Mouse (Mus musculus) testis, adult 2 months (tissue): Measurements from ENCODE around the gene Aunip.

Experiments used
- CTCF ChIP-seq: fragments of 200-500 bp; IDR thresholded peaks from 2 replicates; pipeline ENCODE4 v1.5.1; 2012; ENCODE audit warnings: low read depth, mild to moderate bottlenecking, inconsistent platforms, low read length, moderate library complexity; ENCODE audit not compliant: control insufficient read depth, insufficient read depth, insufficient replicate concordance
- POLR2A ChIP-seq: fragments of 200-500 bp; IDR thresholded peaks from 2 replicates; pipeline ENCODE4 v1.6.1; 2012; ENCODE audit warnings: low read depth, mild to moderate bottlenecking, inconsistent platforms, low read length, moderate library complexity; ENCODE audit not compliant: control insufficient read depth

DNA sequence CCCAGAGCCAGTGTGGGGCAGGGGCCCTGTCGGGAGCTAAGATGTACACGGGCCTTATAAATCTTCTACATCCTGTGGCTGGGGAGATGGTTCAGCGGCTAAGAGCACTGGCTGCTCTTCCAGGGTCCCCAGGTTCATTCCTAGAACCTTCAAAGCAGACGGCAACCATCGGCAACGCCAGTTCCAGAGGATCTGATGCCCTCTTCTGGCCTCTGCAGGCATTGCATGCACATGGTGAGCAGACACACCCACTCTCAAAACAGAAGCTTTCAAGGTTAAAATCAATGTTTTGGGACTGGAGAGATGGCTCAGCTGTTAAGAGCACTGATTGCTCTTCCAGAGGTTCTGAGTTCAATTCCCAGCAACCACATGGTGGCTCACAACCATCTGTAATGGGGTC, 58.4 kb downstream of the Aunip start:
- peak; percentile 76; the same call in 1 of the 2 replicates for TF ChIP-seq CTCF
- TF ChIP-seq POLR2A = no peak
